Comparison of ENCODE assay signal across 8 mouse cellular contexts in the genomic region with DNA sequence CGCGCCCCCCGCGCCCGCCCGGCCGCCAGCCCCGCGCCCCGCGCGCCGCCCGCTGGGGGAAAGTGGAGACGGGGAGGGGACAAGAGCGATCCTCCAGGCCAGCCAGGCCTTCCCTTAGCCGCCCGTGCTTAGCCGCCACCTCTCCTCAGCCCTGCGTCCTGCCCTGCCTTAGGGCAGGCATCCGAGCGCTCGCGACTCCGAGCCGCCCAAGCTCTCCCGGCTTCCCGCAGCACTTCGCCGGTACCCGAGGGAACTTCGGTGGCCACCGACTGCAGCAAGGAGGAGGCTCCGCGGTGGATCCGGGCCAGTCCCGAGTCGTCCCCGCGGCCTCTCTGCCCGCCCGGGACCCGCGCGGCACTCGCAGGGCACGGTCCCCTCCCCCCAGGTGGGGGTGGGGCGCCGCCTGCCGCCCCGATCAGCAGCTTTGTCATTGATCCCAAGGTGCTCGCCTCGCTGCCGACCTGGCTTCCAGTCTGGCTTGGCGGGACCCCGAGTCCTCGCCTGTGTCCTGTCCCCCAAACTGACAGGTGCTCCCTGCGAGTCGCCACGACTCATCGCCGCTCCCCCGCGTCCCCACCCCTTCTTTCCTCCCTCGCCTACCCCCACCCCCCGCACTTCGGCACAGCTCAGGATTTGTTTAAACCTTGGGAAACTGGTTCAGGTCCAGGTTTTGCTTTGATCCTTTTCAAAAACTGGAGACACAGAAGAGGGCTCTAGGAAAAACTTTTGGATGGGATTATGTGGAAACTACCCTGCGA. TPM values are rescaled to one million over a fixed set of nuclear protein-coding genes. Genes with fewer than 3 reads are reported as not detected.
A peak's percentile ranks its signal among the peaks of the same experiment; 100 is the strongest.
DNase-seq lines count a peak whose midpoint lies in the region; ATAC-seq and TF ChIP-seq lines count a peak whose summit lies in the region.

No protein-coding gene starts in this region.

- ATAC-seq in lung, postnatal 0 days: peak; percentile 89

- TF ChIP-seq POLR2A in ES-Bruce4 (IDR thresholded peaks at IDR 0.05; ENCODE audit: insufficient read depth, low read length): no peak

- peak overlapping the region; percentile 96 for H3K4me3 ChIP-seq in ES-Bruce4 (ENCODE audit: low read depth, low read length)
- peak overlapping the region; percentile 68 for H3K4me3 ChIP-seq in lung, postnatal 0 days (ENCODE audit: low read depth, low read length)

- no peaks in the 10 kb centered on the region for H3K4me1 ChIP-seq in ES-Bruce4 (ENCODE audit: control insufficient read depth, insufficient read depth, low read length)
- peaks cover 3% of the 10 kb centered on the region; the same call in 1 of the 2 replicates for H3K4me1 ChIP-seq in lung, postnatal 0 days (ENCODE audit: insufficient read depth, low read depth, low read length)

- no peak for TF ChIP-seq EP300 in ES-Bruce4 (IDR thresholded peaks at IDR 0.05; ENCODE audit: insufficient read depth, low read depth, low read length)
- no peak for TF ChIP-seq EP300 in lung, postnatal 0 days (IDR thresholded peaks at IDR 0.05)

- DNase-seq in cerebellum, adult 11-12 months: peak; percentile 41
- peak; percentile 73 for DNase-seq in forelimb bud, embryonic 11.5 days (ENCODE audit: low read depth, low spot score)
- peak; percentile 62 for DNase-seq in heart, postnatal 4 days
- peak; percentile 65 to 72 for DNase-seq in layer of hippocampus, postnatal 10 days (ENCODE audit: low spot score in 2 of 2)
- DNase-seq in lung, postnatal 0 days (ENCODE audit: low spot score): peak; percentile 70
- peak; percentile 77 for DNase-seq in ovary, postnatal 36 days (ENCODE audit: low spot score)
- DNase-seq in urinary bladder, postnatal 14 days (ENCODE audit: low spot score): peak; percentile 62

- H3K27me3 ChIP-seq in ES-Bruce4 (ENCODE audit: control insufficient read depth, insufficient read depth, low read length, poor library complexity, severe bottlenecking): no peaks in the 10 kb centered on the region
- no peaks in the 10 kb centered on the region for H3K27me3 ChIP-seq in lung, postnatal 0 days (replicated peaks; ENCODE audit: insufficient read depth, low read length)

- H3K9ac ChIP-seq in ES-Bruce4 (ENCODE audit: low read depth, poor library complexity, severe bottlenecking): peak overlapping the region; percentile 77
- H3K9ac ChIP-seq in lung, postnatal 0 days (replicated peaks; ENCODE audit: low read depth): peak overlapping the region; percentile 39; the same call in 1 of the 2 replicates

- H3K9me3 ChIP-seq in ES-Bruce4 (replicated peaks; ENCODE audit: control insufficient read depth, insufficient read depth, low read length, poor library complexity, severe bottlenecking): peaks cover 3% of the 10 kb centered on the region; the same call in 1 of the 2 replicates
- H3K9me3 ChIP-seq in lung, postnatal 0 days (ENCODE audit: low read length): no peaks in the 10 kb centered on the region

- no peak for TF ChIP-seq CTCF in ES-Bruce4 (IDR thresholded peaks at IDR 0.05; ENCODE audit: low read depth, low read length)
- TF ChIP-seq CTCF in lung, postnatal 0 days (IDR thresholded peaks at IDR 0.05): no peak

- WGBS in lung, postnatal 0 days: 1% methylated on average over 42 of the region's 68 CpGs

- H3K4me2 ChIP-seq in lung, postnatal 0 days (replicated peaks; ENCODE audit: low read depth, low read length): peak overlapping the region; percentile 96

- H3K36me3 ChIP-seq in ES-Bruce4 (ENCODE audit: control insufficient read depth, insufficient read depth, low read length, poor library complexity, severe bottlenecking): no peaks in the 10 kb centered on the region
- H3K36me3 ChIP-seq in lung, postnatal 0 days (ENCODE audit: insufficient read depth, low read length): no peaks in the 10 kb centered on the region

- H3K27ac ChIP-seq in ES-Bruce4 (ENCODE audit: insufficient read depth, low read length): peak overlapping the region; percentile 16
- H3K27ac ChIP-seq in lung, postnatal 0 days (ENCODE audit: low read length): no peak overlapping the region

RNA-seq across cellular contexts. Expression of a gene that starts 0.5 kb away (rescaled TPM):
- 5.5 and 6.5 TPM in 2 replicates for polyA plus RNA-seq in ES-Bruce4 (2011; ENCODE audit: insufficient read depth, insufficient read length, low read depth, missing spikeins)
- 1 to 10 TPM; 3.9 to 4.5 TPM for total RNA-seq in heart, postnatal 4 days (2021)
- total RNA-seq in layer of hippocampus, postnatal 10 days (2021): 1 to 10 TPM; 5.5 to 5.6 TPM
- 2.2 and 2.3 TPM in 2 replicates for polyA plus RNA-seq in lung, postnatal 0 days (2015; fragmentation: Nextera tagmentation; extraction: Ambion mirVana)
